Mouse (Mus musculus): ENCODE measurements at regions not wholly inside any gene's neighbourhood (a gene's known extent, or its start where the extent isn't known, plus 50 kb on each side); places are given as distances from the start of the nearest gene placed in this dataset.

DNA sequence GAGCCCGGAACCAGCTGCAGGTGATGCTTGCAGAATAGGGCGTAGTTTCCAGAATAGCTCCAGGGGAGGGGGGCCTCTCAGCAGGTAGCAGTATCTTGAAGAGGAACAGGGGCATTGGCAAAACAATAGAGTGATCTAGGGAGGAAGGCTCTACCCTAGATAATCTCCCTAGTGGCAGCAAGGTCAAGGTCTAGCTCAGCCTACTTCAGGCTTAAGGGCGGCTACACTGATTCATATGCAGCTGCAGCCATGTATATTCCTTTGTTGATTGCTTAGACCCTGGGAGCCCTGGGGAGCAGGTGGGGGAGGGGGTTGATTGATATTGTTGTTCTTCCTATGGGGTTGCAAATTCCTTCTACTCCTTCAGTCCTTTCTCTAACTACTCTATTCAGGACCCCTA lies 252.3 kb upstream of the Sema3a start:
- no peak for TF ChIP-seq MAX (IDR thresholded peaks at IDR 0.05; ENCODE audit: low read length)
- TF ChIP-seq MAFK (IDR thresholded peaks at IDR 0.05; ENCODE audit: borderline replicate concordance, low read depth, low read length), result no peak
- TF ChIP-seq ETS1 (IDR thresholded peaks at IDR 0.05; ENCODE audit: low read depth, low read length), result no peak
- TF ChIP-seq CTCF (IDR thresholded peaks at IDR 0.05 in 2 of 3, conservative IDR thresholded peaks at IDR 0.05 in 1 of 3; ENCODE audit: control insufficient read depth in 1 of 3, insufficient read depth in 1 of 3, low read depth in 2 of 3, low read length in 3 of 3, poor library complexity in 1 of 3, severe bottlenecking in 1 of 3), result no peak
- TF ChIP-seq E2F4 (IDR thresholded peaks at IDR 0.05; ENCODE audit: borderline replicate concordance, low read depth, low read length), result no peak
- TF ChIP-seq ZKSCAN1 (IDR thresholded peaks at IDR 0.05; ENCODE audit: low read depth, low read length), result no peak
- no peak for TF ChIP-seq EP300 (IDR thresholded peaks at IDR 0.05; ENCODE audit: low read depth in 1 of 2, low read length in 2 of 2)

All from MEL (cell line).